Mouse (Mus musculus) adrenal gland (tissue): ENCODE data around the gene Usp32.

Source experiments
- intact Hi-C: fragments of 180-260 bp; cut with DNase I; formaldehyde crosslinking; loops from one replicate; pipeline ENCODE4 v1.15.1; 2025

Gene Usp32

GRCm38 (mm10) chr11:85126257-85127102 is 13.5 kb downstream of the Usp32 start:
- intact Hi-C loops = no loop called here

- intact Hi-C loops = no loop called here
Measured at GRCm38 (mm10) chr11:85123267-85123992, 16.5 kb downstream of the Usp32 start.

GRCm38 (mm10) chr11:85122073-85122472 is 17.9 kb downstream of the Usp32 start:
- intact Hi-C loops = no loop called here

- intact Hi-C loops = no loop called here
Measured at GRCm38 (mm10) chr11:85117160-85117559, 22.8 kb downstream of the Usp32 start.

- intact Hi-C loops = no loop called here
Measured at GRCm38 (mm10) chr11:85116084-85116844, 23.7 kb downstream of the Usp32 start.

GRCm38 (mm10) chr11:85109957-85110356 is 30.0 kb downstream of the Usp32 start:
- intact Hi-C loops = no loop called here

- intact Hi-C loops = no loop called here
Measured at GRCm38 (mm10) chr11:85107217-85107616, 32.7 kb downstream of the Usp32 start.

GRCm38 (mm10) chr11:85105836-85106235 is 34.1 kb downstream of the Usp32 start:
- intact Hi-C loops = no loop called here

- intact Hi-C loops = no loop called here
Measured at GRCm38 (mm10) chr11:85103763-85104162, 36.2 kb downstream of the Usp32 start.

GRCm38 (mm10) chr11:85095116-85095515 is 44.8 kb downstream of the Usp32 start:
- intact Hi-C loops = no loop called here

GRCm38 (mm10) chr11:85086253-85086652 is 53.7 kb downstream of the Usp32 start:
- intact Hi-C loops = no loop called here

- intact Hi-C loops = no loop called here
Measured at GRCm38 (mm10) chr11:85067871-85068270, 72.1 kb downstream of the Usp32 start.

GRCm38 (mm10) chr11:85058562-85058961 is 81.4 kb downstream of the Usp32 start:
- intact Hi-C loops = no loop called here

- intact Hi-C loops = no loop called here
Measured at GRCm38 (mm10) chr11:85057544-85057943, 82.4 kb downstream of the Usp32 start.

GRCm38 (mm10) chr11:85056901-85057300 is 83.1 kb downstream of the Usp32 start:
- intact Hi-C loops = no loop called here

- intact Hi-C loops = no loop called here
Measured at GRCm38 (mm10) chr11:85055561-85055960, 84.4 kb downstream of the Usp32 start.

GRCm38 (mm10) chr11:85039256-85039655 is 100.7 kb downstream of the Usp32 start:
- intact Hi-C loops = no loop called here

- intact Hi-C loops = no loop called here
Measured at GRCm38 (mm10) chr11:85013121-85013520, 126.8 kb downstream of the Usp32 start.

- intact Hi-C loops = no loop called here
Measured at GRCm38 (mm10) chr11:85003566-85003965, 136.4 kb downstream of the Usp32 start.

GRCm38 (mm10) chr11:84995241-84995640 is 144.7 kb downstream of the Usp32 start:
- intact Hi-C loops = no loop called here

GRCm38 (mm10) chr11:84992996-84993395 is 147.0 kb downstream of the Usp32 start:
- intact Hi-C loops = no loop called here
